8 mouse cellular contexts compared by ENCODE assay signal in the genomic region with DNA sequence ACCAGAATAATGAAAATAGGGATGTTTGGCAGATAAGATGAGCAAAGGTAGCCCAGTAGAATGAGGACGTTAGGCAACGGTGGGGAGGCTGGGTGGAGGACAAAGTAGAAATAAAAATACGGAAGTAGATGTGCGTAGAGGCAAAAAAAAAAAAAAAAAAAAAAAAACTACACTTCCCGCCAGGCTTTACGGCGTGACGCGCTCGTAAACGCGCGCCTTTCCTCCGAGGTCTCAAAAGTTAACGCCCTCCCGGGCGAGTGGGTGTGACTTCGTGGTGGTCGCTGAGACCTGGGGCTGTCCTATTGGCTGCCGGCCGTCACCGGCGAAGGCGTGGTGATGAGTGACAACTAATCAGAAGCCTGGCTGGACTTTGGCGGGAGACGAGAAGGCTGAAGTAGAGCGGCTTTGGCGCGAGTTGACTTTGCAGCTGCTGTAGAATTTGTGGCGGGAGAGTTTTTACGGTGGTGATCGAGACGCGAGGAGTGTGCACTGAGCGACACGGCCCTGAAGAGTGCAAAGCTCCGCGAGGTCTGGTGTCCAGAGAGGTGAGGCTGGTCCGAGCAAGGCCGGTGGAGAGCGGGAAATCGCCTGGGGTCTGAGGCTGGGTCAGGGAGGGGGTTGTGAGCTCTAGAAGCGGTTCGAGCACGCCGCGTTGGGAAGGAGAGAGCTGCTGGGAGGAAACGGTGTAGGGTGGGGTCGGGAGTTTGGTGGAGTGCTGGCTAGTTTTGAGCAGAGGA. TPM values are rescaled to one million over a fixed set of nuclear protein-coding genes. Genes with fewer than 3 reads are reported as not detected.
A peak's percentile ranks its signal among the peaks of the same experiment; 100 is the strongest.
DNase-seq lines count a peak whose midpoint lies in the region; ATAC-seq and TF ChIP-seq lines count a peak whose summit lies in the region.

Gene Cdc6, plus strand, starts transcription at position 365 of the 737 bp plus-strand sequence.

- no peak for TF ChIP-seq EP300 in CH12.LX (IDR thresholded peaks at IDR 0.05; ENCODE audit: low read length)

- dilution Hi-C loops in CH12.LX (cut with MboI; ENCODE audit: extremely low pct_ligation_motif_present, extremely low pct_unique_long_range_greater_than_20kb, low sequenced_read_pairs) = no loop called here

- in situ Hi-C loops in CH12.LX (cut with MboI; ENCODE audit: low pct_ligation_motif_present, low pct_unique_long_range_greater_than_20kb, low sequenced_read_pairs) = no loop called here

- H3K4me3 ChIP-seq in CH12.LX (replicated peaks in 1 of 3; ENCODE audit: low read depth in 2 of 3, low read length in 2 of 3, poor library complexity in 1 of 3) = peak within 1 kb of the TSS; percentile 77 to 91 (median 79)
- peak within 1 kb of the TSS; percentile 44 for H3K4me3 ChIP-seq in forebrain, embryonic 11.5 days (ENCODE audit: low read depth, low read length)
- H3K4me3 ChIP-seq in heart, embryonic 16.5 days (ENCODE audit: low read length) = peak within 1 kb of the TSS; percentile 64
- peak within 1 kb of the TSS; percentile 83 for H3K4me3 ChIP-seq in liver, embryonic 15.5 days (replicated peaks)
- H3K4me3 ChIP-seq in neural tube, embryonic 12.5 days = peak within 1 kb of the TSS; percentile 51

- peaks cover 8 to 40% of the 10 kb centered on the region in 2 experiments for H3K4me1 ChIP-seq in CH12.LX (ENCODE audit: control insufficient read depth in 1 of 2, insufficient read depth in 2 of 2)
- peaks cover 13% of the 10 kb centered on the region for H3K4me1 ChIP-seq in forebrain, embryonic 11.5 days (replicated peaks; ENCODE audit: control insufficient read depth, insufficient read depth, low read length)
- peaks cover 44% of the 10 kb centered on the region for H3K4me1 ChIP-seq in heart, embryonic 16.5 days (ENCODE audit: control insufficient read depth, insufficient read depth, low read length)
- peaks cover 86% of the 10 kb centered on the region for H3K4me1 ChIP-seq in liver, embryonic 15.5 days (replicated peaks)
- H3K4me1 ChIP-seq in neural tube, embryonic 12.5 days = peaks cover 21% of the 10 kb centered on the region

- peak within 1 kb of the TSS; percentile 87 for H3K4me2 ChIP-seq in CH12.LX (ENCODE audit: insufficient read depth, low read depth, poor library complexity, severe bottlenecking)
- peak within 1 kb of the TSS; percentile 74 for H3K4me2 ChIP-seq in forebrain, embryonic 11.5 days (ENCODE audit: low read depth, low read length, severe bottlenecking)
- H3K4me2 ChIP-seq in heart, embryonic 16.5 days (ENCODE audit: low read depth, low read length) = peak within 1 kb of the TSS; percentile 89
- H3K4me2 ChIP-seq in liver, embryonic 15.5 days = peak within 1 kb of the TSS; percentile 93
- H3K4me2 ChIP-seq in neural tube, embryonic 12.5 days (replicated peaks) = peak within 1 kb of the TSS; percentile 94

- peak within 1 kb of the TSS; percentile 97 for H3K9ac ChIP-seq in CH12.LX (ENCODE audit: insufficient read depth, low read depth)
- H3K9ac ChIP-seq in forebrain, embryonic 11.5 days (ENCODE audit: low read length) = peak within 1 kb of the TSS; percentile 62
- H3K9ac ChIP-seq in heart, embryonic 16.5 days (ENCODE audit: low read length) = peak within 1 kb of the TSS; percentile 76
- H3K9ac ChIP-seq in liver, embryonic 15.5 days = peak within 1 kb of the TSS; percentile 82
- peak within 1 kb of the TSS; percentile 59 for H3K9ac ChIP-seq in neural tube, embryonic 12.5 days

- DNase-seq in CH12.LX (ENCODE audit: extremely low read depth) = peak; percentile 100
- DNase-seq in c-Kit-positive CD71-positive TER-119-negative erythroid progenitor cells, embryonic 14.5 days (ENCODE audit: low read depth) = peak; percentile 100
- peak; percentile 97 for DNase-seq in forebrain, embryonic 11.5 days (ENCODE audit: low spot score)
- peak; percentile 98 for DNase-seq in kidney, postnatal 36 days
- DNase-seq in telencephalon, adult 2 months (ENCODE audit: low read depth, low spot score) = peak; percentile 93

- TF ChIP-seq RAD21 in CH12.LX (IDR thresholded peaks at IDR 0.05; ENCODE audit: low read depth, low read length) = no peak

- no peaks in the 10 kb centered on the region for H3K27me3 ChIP-seq in CH12.LX (replicated peaks)
- no peaks in the 10 kb centered on the region for H3K27me3 ChIP-seq in forebrain, embryonic 11.5 days (ENCODE audit: control insufficient read depth, insufficient read depth, low read length)
- H3K27me3 ChIP-seq in heart, embryonic 16.5 days (ENCODE audit: control insufficient read depth, insufficient read depth, low read length) = no peaks in the 10 kb centered on the region
- no peaks in the 10 kb centered on the region for H3K27me3 ChIP-seq in liver, embryonic 15.5 days
- no peaks in the 10 kb centered on the region for H3K27me3 ChIP-seq in neural tube, embryonic 12.5 days (replicated peaks)

- H3K9me3 ChIP-seq in CH12.LX (replicated peaks; ENCODE audit: low read length) = no peaks in the 10 kb centered on the region
- no peaks in the 10 kb centered on the region for H3K9me3 ChIP-seq in forebrain, embryonic 11.5 days (ENCODE audit: control insufficient read depth, low read length)
- no peaks in the 10 kb centered on the region for H3K9me3 ChIP-seq in heart, embryonic 16.5 days (replicated peaks; ENCODE audit: control insufficient read depth, low read length)
- H3K9me3 ChIP-seq in liver, embryonic 15.5 days (replicated peaks) = no peaks in the 10 kb centered on the region
- no peaks in the 10 kb centered on the region for H3K9me3 ChIP-seq in neural tube, embryonic 12.5 days

- ATAC-seq in forebrain, embryonic 11.5 days (replicated peaks; ENCODE audit: low FRiP score) = peak; percentile 97
- ATAC-seq in heart, embryonic 16.5 days (replicated peaks; ENCODE audit: extremely low read depth, insufficient read depth, low FRiP score) = peak; percentile 96
- ATAC-seq in liver, embryonic 15.5 days (ENCODE audit: insufficient read depth) = peak; percentile 84
- ATAC-seq in neural tube, embryonic 12.5 days (ENCODE audit: low FRiP score, low read depth) = peak; percentile 96

- peak within 1 kb of the TSS; percentile 45 for H3K27ac ChIP-seq in CH12.LX (ENCODE audit: insufficient read depth, low read depth)
- H3K27ac ChIP-seq in forebrain, embryonic 11.5 days (ENCODE audit: low read depth, low read length) = 0 out of 2 replicates have a peak within 1 kb of the TSS, but pooled peaks have one; percentile 14
- 0 out of 2 replicates have a peak within 1 kb of the TSS, but pooled peaks have one; percentile 37 for H3K27ac ChIP-seq in heart, embryonic 16.5 days (ENCODE audit: low read length)
- peak within 1 kb of the TSS; percentile 93 for H3K27ac ChIP-seq in liver, embryonic 15.5 days (replicated peaks)
- H3K27ac ChIP-seq in neural tube, embryonic 12.5 days = no peak within 1 kb of the TSS

- TF ChIP-seq POLR2A in CH12.LX (IDR thresholded peaks at IDR 0.05; ENCODE audit: low read depth, low read length) = peak; percentile 98

- peaks cover 45 to 67% of the 10 kb centered on the region in 2 experiments for H3K36me3 ChIP-seq in CH12.LX (replicated peaks in 1 of 2; ENCODE audit: control insufficient read depth in 1 of 2, insufficient read depth in 1 of 2, low read length in 1 of 2)
- H3K36me3 ChIP-seq in forebrain, embryonic 11.5 days (ENCODE audit: control insufficient read depth, insufficient read depth, low read length) = no peaks in the 10 kb centered on the region; the same call in 1 of the 2 replicates
- peaks cover 6% of the 10 kb centered on the region; the same call in 1 of the 2 replicates for H3K36me3 ChIP-seq in heart, embryonic 16.5 days (ENCODE audit: control insufficient read depth, insufficient read depth)
- peaks cover 41% of the 10 kb centered on the region for H3K36me3 ChIP-seq in liver, embryonic 15.5 days (replicated peaks)
- H3K36me3 ChIP-seq in neural tube, embryonic 12.5 days = peaks cover 23% of the 10 kb centered on the region

- TF ChIP-seq CTCF in CH12.LX (conservative IDR thresholded peaks at IDR 0.05 in 1 of 2, IDR thresholded peaks at IDR 0.05 in 1 of 2; ENCODE audit: low read depth in 2 of 2, low read length in 2 of 2) = no peak

- peaks cover 31% of the 10 kb centered on the region for H3K79me2 ChIP-seq in CH12.LX (replicated peaks; ENCODE audit: control insufficient read depth, extremely low read depth, insufficient read depth, poor library complexity, severe bottlenecking)

- WGBS in forebrain, embryonic 11.5 days = under 1% methylated on average over 49 of the region's 49 CpGs
- under 1% methylated on average over 49 of the region's 49 CpGs for WGBS in heart, embryonic 16.5 days
- under 1% methylated on average over 49 of the region's 49 CpGs for WGBS in liver, embryonic 15.5 days (ENCODE audit: insufficient replicate concordance)
- under 1% methylated on average over 49 of the region's 49 CpGs for WGBS in neural tube, embryonic 12.5 days

TF ChIP-seq in CH12.LX, 34 proteins besides CTCF, POLR2A, EP300 and RAD21 (continues in another document):
- TF ChIP-seq BHLHE40 (IDR thresholded peaks at IDR 0.05; ENCODE audit: low read depth, low read length) (no peak), POLR2AphosphoS2 (IDR thresholded peaks at IDR 0.05; ENCODE audit: low read depth, low read length) (peak; percentile 90), MAFK (IDR thresholded peaks at IDR 0.05; ENCODE audit: insufficient replicate concordance, low read length) (0 out of 2 replicates have a peak, but pooled peaks have one; percentile 14), MEF2A (IDR thresholded peaks at IDR 0.05; ENCODE audit: borderline replicate concordance, low read depth, low read length) (peak; percentile 39; the same call in 1 of the 2 replicates), NELFE (IDR thresholded peaks at IDR 0.05; ENCODE audit: low read depth, low read length) (peak; percentile 98), CHD1 (IDR thresholded peaks at IDR 0.05; ENCODE audit: low read depth, low read length) (no peak), JUND (conservative IDR thresholded peaks at IDR 0.05; ENCODE audit: low read depth, low read length) (no peak), KAT2A (IDR thresholded peaks at IDR 0.05; ENCODE audit: insufficient replicate concordance, low read length) (peak; percentile 97), TCF12 (IDR thresholded peaks at IDR 0.05; ENCODE audit: low read depth, low read length) (peak; percentile 85), MAZ (IDR thresholded peaks at IDR 0.05; ENCODE audit: low read depth, low read length) (peak; percentile 78), IRF4 (IDR thresholded peaks at IDR 0.05; ENCODE audit: low read depth, low read length) (no peak), E2F4 (IDR thresholded peaks at IDR 0.05; ENCODE audit: insufficient replicate concordance, low read depth, low read length) (peak; percentile 99), ZMIZ1 (IDR thresholded peaks at IDR 0.05; ENCODE audit: low read depth, low read length) (peak; percentile 90)

RNA-seq across cellular contexts. Expression of gene Cdc6, which starts in this region (rescaled TPM):
- total RNA-seq in CH12.LX (2012; rRNA removed) (47.4 and 78.9 TPM in 2 replicates), CH12.LX (2014; rRNA removed) (93.7 and 99.3 TPM in 2 replicates)
- 81.3 and 91.9 TPM in 2 replicates for polyA plus RNA-seq in CH12.LX (2012; ENCODE audit: insufficient read length, low read depth)
- polyA plus RNA-seq in forebrain, embryonic 11.5 days (2014; fragmentation: Nextera tagmentation; extraction: Ambion mirVana) = 52.8 and 54.7 TPM in 2 replicates
- 18.6 and 23.0 TPM in 2 replicates for polyA plus RNA-seq in heart, embryonic 16.5 days (2015; fragmentation: Nextera tagmentation; extraction: Ambion mirVana)
- polyA plus RNA-seq in liver, embryonic 15.5 days (2015; fragmentation: Nextera tagmentation; extraction: Ambion mirVana) = 54.6 and 58.0 TPM in 2 replicates
- 18.4 and 19.2 TPM in 2 replicates for polyA plus RNA-seq in neural tube, embryonic 12.5 days (2016; fragmentation: Nextera tagmentation; extraction: Ambion mirVana)
